Mouse (Mus musculus): ENCODE measurements around the gene Ribc1.
A peak's percentile ranks its signal among the peaks of the same experiment; 100 is the strongest.

Ribc1 gene

DNA sequence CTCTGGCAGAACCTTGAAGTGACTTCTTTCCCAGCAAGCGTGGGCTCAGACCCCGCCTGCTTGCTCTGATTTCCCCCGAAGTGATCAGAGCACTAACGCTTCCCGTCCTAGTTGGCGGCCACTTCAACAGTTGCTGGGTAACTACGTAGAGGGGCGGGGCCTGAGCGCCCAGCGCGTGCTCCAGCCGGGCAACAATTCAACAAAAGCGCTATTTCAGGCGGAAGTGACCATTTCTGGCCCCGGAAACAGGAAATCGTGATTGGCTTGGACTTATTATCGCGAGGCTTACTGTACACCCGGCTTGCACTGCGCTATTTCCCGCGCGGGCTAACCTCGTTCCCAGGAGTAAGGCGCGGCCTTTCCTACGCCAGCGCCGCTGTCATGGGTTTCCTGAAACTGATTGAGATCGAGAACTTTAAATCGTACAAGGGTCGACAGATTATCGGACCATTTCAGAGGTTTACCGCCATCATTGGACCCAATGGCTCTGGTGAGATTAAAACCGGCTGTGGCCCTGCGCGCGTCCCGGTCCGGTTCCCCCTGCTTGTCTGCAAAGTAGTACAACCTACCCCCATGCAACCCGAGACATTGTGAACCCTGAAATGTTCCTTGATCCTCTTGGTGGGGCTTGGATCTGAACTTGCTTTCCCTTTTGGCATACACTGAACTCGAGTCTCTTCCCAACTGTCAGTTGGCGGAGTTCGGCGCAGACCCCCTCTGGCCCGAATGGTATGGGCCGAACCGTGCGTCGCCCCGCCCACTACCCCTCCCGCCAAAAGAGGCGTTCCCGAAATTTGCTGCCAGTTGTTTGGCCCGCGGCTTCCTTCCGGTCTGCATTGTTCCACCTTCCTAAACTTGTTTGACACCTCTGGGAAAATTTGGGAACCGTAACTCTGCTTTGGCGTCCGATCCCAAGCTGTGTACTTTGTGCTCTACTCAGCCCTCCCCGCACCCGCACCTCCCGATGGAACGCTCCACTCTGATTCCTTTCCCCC lies at the start of gene Ribc1, which contains the start of gene Smc1a:
Ribc1 (minus strand) TSS at position 145 of the 995 bp plus-strand sequence.
Smc1a (plus strand) TSS at position 278 of the 995 bp plus-strand sequence.
- peak; percentile 96 for DNase-seq (ENCODE audit: low read depth, low spot score)
- H3K36me3 ChIP-seq (ENCODE audit: control insufficient read depth, insufficient read depth, low read length, poor library complexity, severe bottlenecking), result no peaks in the 10 kb centered on the region

DNA sequence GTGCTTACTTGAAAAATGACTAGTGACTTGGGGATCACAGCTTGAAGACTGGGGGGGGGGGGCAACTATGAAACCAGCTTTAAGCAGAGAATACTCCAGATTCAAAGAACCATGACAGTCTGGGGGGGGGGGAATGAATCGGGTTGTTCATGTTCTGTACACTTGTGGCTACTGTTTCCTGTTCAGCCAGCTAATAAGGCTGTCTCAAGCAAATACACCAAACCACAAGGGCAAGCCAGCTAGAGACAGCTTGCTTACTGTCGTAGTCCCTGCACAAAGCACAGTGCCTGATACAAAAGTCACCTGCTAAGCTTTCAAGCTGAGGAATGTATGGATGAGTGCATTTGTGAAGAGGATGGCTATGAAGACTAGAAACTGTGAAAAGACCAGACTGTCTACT lies 49.6 kb upstream of the Ribc1 start:
- DNase-seq (ENCODE audit: low read depth, low spot score), result peak; percentile 44
- Histone ChIP-seq H3K27me3 (ENCODE audit: control insufficient read depth, insufficient read depth, low read length, poor library complexity, severe bottlenecking) (no peaks in the 10 kb centered on the region), H3K36me3 (ENCODE audit: control insufficient read depth, insufficient read depth, low read length, poor library complexity, severe bottlenecking) (no peaks in the 10 kb centered on the region)

More for the DNA sequence above, at the start of gene Ribc1, which contains the start of gene Smc1a:
- H3K27me3 ChIP-seq (ENCODE audit: control insufficient read depth, insufficient read depth, low read length, poor library complexity, severe bottlenecking), result no peaks in the 10 kb centered on the region

DNA sequence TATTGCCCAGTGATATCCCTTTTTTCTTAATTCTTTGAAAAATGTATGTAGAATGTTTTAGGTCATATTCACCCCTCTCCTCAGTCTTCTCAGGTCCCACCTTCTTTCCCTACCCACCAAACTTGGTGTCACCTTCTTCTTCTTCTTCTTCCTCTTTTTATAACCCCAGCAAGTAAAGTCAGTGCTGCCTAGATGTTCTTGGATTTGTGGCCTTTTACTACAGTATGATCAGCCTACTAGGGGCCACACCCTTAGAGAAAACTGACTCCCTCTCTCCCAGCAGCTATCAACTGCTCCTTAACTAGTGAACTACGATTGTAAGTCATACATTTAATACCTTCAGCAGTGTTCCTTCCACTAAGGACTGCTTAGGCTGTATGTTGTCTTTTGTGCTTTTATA lies 38.0 kb upstream of the Ribc1 start:
- H3K27me3 ChIP-seq (ENCODE audit: control insufficient read depth, insufficient read depth, low read length, poor library complexity, severe bottlenecking), result no peaks in the 10 kb centered on the region
- no peak for DNase-seq (ENCODE audit: low read depth, low spot score)

GRCm38 (mm10) chrX:152052546-152052945 lies 36.5 kb upstream of the Ribc1 start:
- DNase-seq (ENCODE audit: low read depth, low spot score), result no peak
- H3K27me3 ChIP-seq (ENCODE audit: control insufficient read depth, insufficient read depth, low read length, poor library complexity, severe bottlenecking), result no peaks in the 10 kb centered on the region
- H3K36me3 ChIP-seq (ENCODE audit: control insufficient read depth, insufficient read depth, low read length, poor library complexity, severe bottlenecking), result 0 out of 2 replicates have a peak, but pooled peaks cover 2% of the 10 kb centered on the region

More for the DNA sequence above, 38.0 kb upstream of the Ribc1 start:
- 0 out of 2 replicates have a peak, but pooled peaks cover 2% of the 10 kb centered on the region for H3K36me3 ChIP-seq (ENCODE audit: control insufficient read depth, insufficient read depth, low read length, poor library complexity, severe bottlenecking)

DNA sequence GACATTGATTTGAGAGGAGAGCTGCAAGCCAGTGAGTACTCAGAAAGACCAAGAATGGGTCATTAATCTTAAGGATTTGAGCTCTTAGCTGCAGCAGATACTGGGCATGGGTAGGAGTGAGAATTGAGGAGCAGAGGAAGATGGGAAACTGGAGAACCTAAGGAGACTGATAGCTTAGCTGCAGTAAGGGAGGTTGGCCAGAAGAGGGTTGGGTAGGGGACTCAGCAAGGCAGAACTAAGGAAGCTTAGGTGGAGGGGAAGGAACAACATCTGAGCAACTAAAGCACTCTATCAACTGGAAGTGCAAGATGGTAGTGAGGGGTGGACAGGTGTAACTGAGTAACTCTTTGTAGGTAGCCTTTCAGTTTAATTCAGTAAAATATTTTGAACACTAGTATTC lies 31.1 kb upstream of the Ribc1 start:
- Histone ChIP-seq H3K36me3 (ENCODE audit: control insufficient read depth, insufficient read depth, low read length, poor library complexity, severe bottlenecking) (no peaks in the 10 kb centered on the region), H3K27me3 (ENCODE audit: control insufficient read depth, insufficient read depth, low read length, poor library complexity, severe bottlenecking) (no peaks in the 10 kb centered on the region)
- no peak for DNase-seq (ENCODE audit: low read depth, low spot score)

DNA sequence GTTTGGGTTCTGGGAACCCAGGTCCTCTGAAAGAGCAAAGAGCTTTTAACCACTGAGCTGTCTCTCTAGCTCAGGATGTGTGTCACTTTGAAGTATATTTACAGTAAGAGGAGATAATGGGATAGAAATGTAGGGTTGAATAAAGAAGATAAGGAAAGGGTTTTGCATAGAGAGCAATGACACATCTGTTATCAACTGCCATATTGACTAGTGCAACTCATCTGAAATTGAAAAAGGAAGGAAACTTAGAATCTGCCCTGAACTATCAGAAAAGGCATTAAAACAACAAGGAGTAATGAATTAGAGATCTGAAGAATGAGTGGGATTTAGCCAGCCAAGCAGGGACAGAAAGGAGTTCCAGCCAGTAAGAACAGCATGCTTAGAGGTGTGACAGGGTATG lies 23.8 kb upstream of the Ribc1 start:
- no peak for DNase-seq (ENCODE audit: low read depth, low spot score)
- H3K36me3 ChIP-seq (ENCODE audit: control insufficient read depth, insufficient read depth, low read length, poor library complexity, severe bottlenecking), result peaks cover 2% of the 10 kb centered on the region; the same call in 1 of the 2 replicates
- H3K27me3 ChIP-seq (ENCODE audit: control insufficient read depth, insufficient read depth, low read length, poor library complexity, severe bottlenecking), result no peaks in the 10 kb centered on the region

DNA sequence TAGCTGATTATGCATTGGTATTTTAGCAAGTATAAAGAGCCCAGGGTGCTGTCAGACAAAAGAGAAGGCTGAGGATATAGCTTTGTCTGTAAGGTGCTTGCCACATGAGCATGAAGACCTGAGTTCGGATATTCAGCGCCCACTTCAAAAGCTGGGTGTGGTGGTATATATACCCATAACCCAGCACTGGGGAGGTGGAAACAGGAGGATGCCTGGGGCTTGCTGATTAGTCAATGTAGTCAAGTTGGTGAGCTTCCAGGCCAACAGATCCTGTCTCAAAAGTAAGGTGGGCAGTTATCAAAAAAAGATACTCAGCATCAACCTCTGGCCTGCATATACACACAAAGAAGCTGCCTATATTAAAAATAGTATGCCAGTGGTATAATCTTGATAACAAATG lies 3.2 kb upstream of the Ribc1 start:
- H3K36me3 ChIP-seq (ENCODE audit: control insufficient read depth, insufficient read depth, low read length, poor library complexity, severe bottlenecking), result no peaks in the 10 kb centered on the region
- no peak for DNase-seq (ENCODE audit: low read depth, low spot score)
- no peaks in the 10 kb centered on the region for H3K27me3 ChIP-seq (ENCODE audit: control insufficient read depth, insufficient read depth, low read length, poor library complexity, severe bottlenecking)

DNA sequence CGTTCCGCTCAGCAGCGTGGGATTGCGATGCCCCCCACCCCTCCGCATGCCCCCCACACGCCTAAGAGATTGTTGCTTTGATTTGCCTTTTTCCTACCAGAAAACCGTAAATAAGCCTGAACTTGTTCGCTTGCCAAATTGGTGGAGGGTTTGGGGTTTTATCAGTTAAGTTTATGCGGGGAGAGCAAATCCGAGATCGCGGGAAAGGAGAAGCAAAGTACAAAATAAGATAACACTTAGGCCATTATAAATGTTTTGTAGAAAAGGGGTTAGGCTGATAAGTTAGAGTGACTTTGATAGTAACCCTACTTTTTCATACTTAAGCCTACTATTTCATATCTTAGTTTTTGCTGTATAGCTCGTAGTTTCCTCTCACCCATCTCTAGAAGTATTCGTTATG lies 1.1 kb upstream of the Ribc1 start:
- H3K27me3 ChIP-seq (ENCODE audit: control insufficient read depth, insufficient read depth, low read length, poor library complexity, severe bottlenecking), result no peaks in the 10 kb centered on the region

DNA sequence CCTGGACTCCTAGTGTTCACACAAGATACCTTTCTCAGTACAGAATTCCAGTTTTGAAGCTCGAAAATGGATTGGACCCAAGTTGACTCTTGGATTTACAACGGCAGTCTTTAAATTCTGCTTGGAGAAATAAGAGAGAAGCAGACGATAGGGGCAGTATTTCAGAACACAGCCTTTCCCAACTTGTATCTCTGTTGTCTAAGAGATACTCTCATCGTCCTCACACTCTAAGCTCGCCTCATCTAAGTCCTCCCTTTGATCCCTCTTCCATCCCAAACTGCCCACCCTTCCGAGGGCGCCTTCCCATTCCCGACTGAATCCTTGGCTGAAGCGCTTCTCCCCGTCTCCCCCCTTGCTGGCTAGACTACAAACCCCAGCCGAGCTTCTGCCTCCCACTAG lies 344 bp downstream of the Ribc1 start:
- H3K27me3 ChIP-seq (ENCODE audit: control insufficient read depth, insufficient read depth, low read length, poor library complexity, severe bottlenecking), result no peaks in the 10 kb centered on the region
- no peaks in the 10 kb centered on the region for H3K36me3 ChIP-seq (ENCODE audit: control insufficient read depth, insufficient read depth, low read length, poor library complexity, severe bottlenecking)
- no peak for DNase-seq (ENCODE audit: low read depth, low spot score)

More for the DNA sequence above, 1.1 kb upstream of the Ribc1 start:
- no peaks in the 10 kb centered on the region for H3K36me3 ChIP-seq (ENCODE audit: control insufficient read depth, insufficient read depth, low read length, poor library complexity, severe bottlenecking)
- no peak for DNase-seq (ENCODE audit: low read depth, low spot score)

- no peak for DNase-seq (ENCODE audit: low read depth, low spot score)
- Histone ChIP-seq H3K27me3 (ENCODE audit: control insufficient read depth, insufficient read depth, low read length, poor library complexity, severe bottlenecking) (no peaks in the 10 kb centered on the region), H3K36me3 (ENCODE audit: control insufficient read depth, insufficient read depth, low read length, poor library complexity, severe bottlenecking) (no peaks in the 10 kb centered on the region; the same call in 1 of the 2 replicates)
Observed at GRCm38 (mm10) chrX:152007863-152008262, 8.2 kb downstream of the Ribc1 start.

- no peaks in the 10 kb centered on the region for H3K27me3 ChIP-seq (ENCODE audit: control insufficient read depth, insufficient read depth, low read length, poor library complexity, severe bottlenecking)
- no peak for DNase-seq (ENCODE audit: low read depth, low spot score)
Observed at GRCm38 (mm10) chrX:152002865-152003264, 13.2 kb downstream of the Ribc1 start.

GRCm38 (mm10) chrX:152001737-152002710 lies 14.1 kb downstream of the Ribc1 start, which contains the start of gene Hsd17b10:
Gene Hsd17b10, plus strand, starts transcription at chrX:152001845.
- no peaks in the 10 kb centered on the region for H3K27me3 ChIP-seq (ENCODE audit: control insufficient read depth, insufficient read depth, low read length, poor library complexity, severe bottlenecking)

More at GRCm38 (mm10) chrX:152002865-152003264, 13.2 kb downstream of the Ribc1 start:
- H3K36me3 ChIP-seq (ENCODE audit: control insufficient read depth, insufficient read depth, low read length, poor library complexity, severe bottlenecking), result no peaks in the 10 kb centered on the region; the same call in 1 of the 2 replicates

GRCm38 (mm10) chrX:152001182-152001684 lies 14.9 kb downstream of the Ribc1 start:
- DNase-seq (ENCODE audit: low read depth, low spot score), result no peak
- Histone ChIP-seq H3K36me3 (ENCODE audit: control insufficient read depth, insufficient read depth, low read length, poor library complexity, severe bottlenecking) (no peaks in the 10 kb centered on the region; the same call in 1 of the 2 replicates), H3K27me3 (ENCODE audit: control insufficient read depth, insufficient read depth, low read length, poor library complexity, severe bottlenecking) (no peaks in the 10 kb centered on the region)

More at GRCm38 (mm10) chrX:152001737-152002710, 14.1 kb downstream of the Ribc1 start, which contains the start of gene Hsd17b10:
- H3K36me3 ChIP-seq (ENCODE audit: control insufficient read depth, insufficient read depth, low read length, poor library complexity, severe bottlenecking), result no peaks in the 10 kb centered on the region; the same call in 1 of the 2 replicates
- DNase-seq (ENCODE audit: low read depth, low spot score), result peak; percentile 77
